Mouse (Mus musculus) ES-Bruce4 (cell line): ENCODE results near the gene Gtf2f2.

Experiments used
- CTCF ChIP-seq: IDR thresholded peaks from one replicate; pipeline ENCODE4 v1.8.1; 2011; ENCODE audit warnings: low read depth, low read length
- EP300 ChIP-seq: IDR thresholded peaks from 2 replicates; pipeline ENCODE4 v1.6.1; 2011; ENCODE audit warnings: low read depth, low read length; ENCODE audit not compliant: insufficient read depth
- POLR2A ChIP-seq: IDR thresholded peaks from one replicate; pipeline ENCODE4 v1.8.1; 2011; ENCODE audit warnings: low read length; ENCODE audit not compliant: insufficient read depth

DNA sequence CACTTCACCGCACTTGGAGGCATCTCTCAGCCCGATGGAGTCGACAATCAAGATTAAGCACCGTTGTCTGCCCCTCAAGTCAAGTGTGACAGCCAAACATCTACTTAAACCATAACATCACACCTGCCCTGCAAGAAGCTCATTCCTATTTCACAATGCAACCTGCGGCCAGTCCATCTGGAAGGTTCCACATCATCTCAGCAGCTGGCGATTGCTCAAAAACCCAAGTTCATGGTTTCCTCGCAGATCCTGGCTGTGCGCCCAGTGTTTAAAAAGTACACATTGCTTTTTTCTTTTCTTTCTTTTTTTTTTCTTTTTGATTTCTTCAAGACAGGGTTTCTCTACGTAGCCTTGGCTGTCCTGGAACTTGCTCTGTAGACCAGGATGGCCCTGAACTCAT lies 137.1 kb downstream of the Gtf2f2 start:
- no peak for TF ChIP-seq CTCF
- TF ChIP-seq POLR2A = no peak
- TF ChIP-seq EP300 = no peak
